Mouse (Mus musculus): ENCODE data around the gene Gnaz.

- TF ChIP-seq POLR2A (IDR thresholded peaks at IDR 0.05; ENCODE audit: low read depth, low read length), result no peak
- TF ChIP-seq CTCF (IDR thresholded peaks at IDR 0.05; ENCODE audit: extremely low read depth, insufficient read depth, insufficient read length, insufficient replicate concordance), result no peak
Observed at GRCm38 (mm10) chr10:74981159-74981558, 14.2 kb downstream of the Gnaz start.
